Mouse (Mus musculus): ENCODE measurements around the gene Ap2a1.

Ap2a1 gene

GRCm38 (mm10) chr7:44868465-44868864, 60.8 kb downstream of the Ap2a1 start:
- no peak for DNase-seq (ENCODE audit: extremely low read depth, insufficient read length, low spot score)

GRCm38 (mm10) chr7:44867802-44868201, 61.5 kb downstream of the Ap2a1 start:
- no peak for DNase-seq (ENCODE audit: extremely low read depth, insufficient read length, low spot score)

GRCm38 (mm10) chr7:44867010-44867702, 62.1 kb downstream of the Ap2a1 start:
- DNase-seq (ENCODE audit: extremely low read depth, insufficient read length, low spot score): no peak

GRCm38 (mm10) chr7:44866276-44867009, 62.9 kb downstream of the Ap2a1 start:
- DNase-seq (ENCODE audit: extremely low read depth, insufficient read length, low spot score): peak; percentile 64

GRCm38 (mm10) chr7:44864595-44865542, 64.4 kb downstream of the Ap2a1 start:
- no peak for DNase-seq (ENCODE audit: extremely low read depth, insufficient read length, low spot score)

GRCm38 (mm10) chr7:44863982-44864494, 65.3 kb downstream of the Ap2a1 start:
- no peak for DNase-seq (ENCODE audit: extremely low read depth, insufficient read length, low spot score)

GRCm38 (mm10) chr7:44863210-44863609, 66.1 kb downstream of the Ap2a1 start:
- DNase-seq (ENCODE audit: extremely low read depth, insufficient read length, low spot score): no peak

- no peak for DNase-seq (ENCODE audit: extremely low read depth, insufficient read length, low spot score)
These were observed 66.9 kb downstream of the Ap2a1 start for GRCm38 (mm10) chr7:44862434-44862833.

- DNase-seq (ENCODE audit: extremely low read depth, insufficient read length, low spot score): no peak
These were observed 67.9 kb downstream of the Ap2a1 start for GRCm38 (mm10) chr7:44861429-44861816.

GRCm38 (mm10) chr7:44860576-44861428, 68.5 kb downstream of the Ap2a1 start:
- peak; percentile 54 for DNase-seq (ENCODE audit: extremely low read depth, insufficient read length, low spot score)

GRCm38 (mm10) chr7:44859896-44860295, 69.4 kb downstream of the Ap2a1 start:
- DNase-seq (ENCODE audit: extremely low read depth, insufficient read length, low spot score): no peak

- DNase-seq (ENCODE audit: extremely low read depth, insufficient read length, low spot score): peak; percentile 41
These were observed 71.4 kb downstream of the Ap2a1 start for GRCm38 (mm10) chr7:44857905-44858304.

- peak; percentile 84 for DNase-seq (ENCODE audit: extremely low read depth, insufficient read length, low spot score)
These were observed 72.2 kb downstream of the Ap2a1 start, which contains the start of gene Pnkp for GRCm38 (mm10) chr7:44857042-44857552. Gene Pnkp, plus strand, starts transcription at chr7:44857139.

GRCm38 (mm10) chr7:44856265-44856916, 72.9 kb downstream of the Ap2a1 start:
- DNase-seq (ENCODE audit: extremely low read depth, insufficient read length, low spot score): no peak

GRCm38 (mm10) chr7:44855036-44855435, 74.3 kb downstream of the Ap2a1 start:
- no peak for DNase-seq (ENCODE audit: extremely low read depth, insufficient read length, low spot score)

GRCm38 (mm10) chr7:44854356-44855031, 74.8 kb downstream of the Ap2a1 start:
- peak; percentile 89 for DNase-seq (ENCODE audit: extremely low read depth, insufficient read length, low spot score)

- DNase-seq (ENCODE audit: extremely low read depth, insufficient read length, low spot score): no peak
These were observed 75.5 kb downstream of the Ap2a1 start for GRCm38 (mm10) chr7:44853596-44854355.

GRCm38 (mm10) chr7:44853065-44853464, 76.2 kb downstream of the Ap2a1 start:
- DNase-seq (ENCODE audit: extremely low read depth, insufficient read length, low spot score): no peak
